30 mouse cellular contexts compared by ENCODE assay signal in the genomic region with DNA sequence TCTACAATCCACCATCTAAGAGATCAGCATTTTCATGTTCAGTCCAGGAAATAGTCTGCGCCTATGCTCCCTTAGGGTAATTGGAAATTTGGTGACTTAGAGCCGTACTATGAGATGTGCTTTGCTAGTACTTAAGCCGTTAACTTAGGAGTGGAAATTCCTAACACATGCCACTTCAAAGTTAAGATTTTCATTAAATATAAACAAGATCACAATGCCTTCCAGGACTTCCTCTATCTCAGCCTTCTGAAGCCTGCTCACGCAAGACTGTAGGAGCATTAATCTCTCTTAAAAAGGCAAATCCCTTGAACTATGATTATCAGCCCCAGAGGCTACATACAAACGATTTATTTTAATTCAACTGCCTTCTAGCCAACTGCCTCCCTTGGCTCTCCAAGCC.
DNase-seq lines count a peak whose midpoint lies in the region; ATAC-seq and TF ChIP-seq lines count a peak whose summit lies in the region.
"Had no signal": no experiment of that assay in that cellular context is flagged by ENCODE, and none has a peak within 500 bp of the region (broad histone marks: within the 10 kb centered on the region; RNA-seq: fewer than 3 reads in every experiment).

No protein-coding gene starts in this region.

- ATAC-seq in lung, embryonic 14.5 days (ENCODE audit: insufficient read depth), result no peak
- ATAC-seq in midbrain, embryonic 12.5 days (ENCODE audit: low FRiP score, low read depth), result peak; percentile 52; the same call in 1 of the 2 replicates
- ATAC-seq in midbrain, embryonic 15.5 days (replicated peaks), result peak; percentile 80
- ATAC-seq: forebrain, embryonic 13.5 days; forebrain, embryonic 16.5 days; hindbrain, embryonic 16.5 days; Patski had no signal

- H3K4me3 ChIP-seq in lung, embryonic 14.5 days (ENCODE audit: low read depth, low read length), result no peak overlapping the region
- H3K4me3 ChIP-seq in lung, adult 2 months (replicated peaks; ENCODE audit: extremely low read depth, low read depth, low read length), result no peak overlapping the region
- no peak overlapping the region for H3K4me3 ChIP-seq in midbrain, embryonic 12.5 days
- no peak overlapping the region for H3K4me3 ChIP-seq in midbrain, embryonic 15.5 days
- no peak overlapping the region for H3K4me3 ChIP-seq in hindbrain, embryonic 10.5 days
- no peak overlapping the region for H3K4me3 ChIP-seq in heart, embryonic 10.5 days
- H3K4me3 ChIP-seq: embryonic facial prominence, embryonic 13.5 days; forebrain, embryonic 10.5 days; forebrain, embryonic 13.5 days; heart, adult 2 months; heart, embryonic 12.5 days; heart, embryonic 15.5 days; hindbrain, embryonic 13.5 days had no signal

- TF ChIP-seq POLR2A in lung, adult 2 months (IDR thresholded peaks at IDR 0.05; ENCODE audit: borderline replicate concordance, extremely low read depth, low read depth, low read length), result no peak

- H3K27ac ChIP-seq in lung, embryonic 14.5 days (ENCODE audit: low read depth), result no peak overlapping the region
- no peak overlapping the region for H3K27ac ChIP-seq in midbrain, embryonic 12.5 days (replicated peaks)
- 0 out of 2 replicates have a peak overlapping the region, but pooled peaks have one; percentile 5 for H3K27ac ChIP-seq in midbrain, embryonic 15.5 days
- no peak overlapping the region for H3K27ac ChIP-seq in hindbrain, embryonic 10.5 days
- no peak overlapping the region for H3K27ac ChIP-seq in heart, embryonic 10.5 days
- H3K27ac ChIP-seq: embryonic facial prominence, embryonic 13.5 days; forebrain, embryonic 10.5 days; forebrain, embryonic 13.5 days; heart, adult 2 months; heart, embryonic 15.5 days; hindbrain, embryonic 13.5 days had no signal

- H3K4me1 ChIP-seq in lung, embryonic 14.5 days (ENCODE audit: insufficient read depth), result no peaks in the 10 kb centered on the region
- no peaks in the 10 kb centered on the region for H3K4me1 ChIP-seq in lung, adult 2 months (ENCODE audit: control insufficient read depth, insufficient read depth, low read length)
- peaks cover 3% of the 10 kb centered on the region; the same call in 1 of the 2 replicates for H3K4me1 ChIP-seq in midbrain, embryonic 12.5 days
- H3K4me1 ChIP-seq in midbrain, embryonic 15.5 days, result 0 out of 2 replicates have a peak, but pooled peaks cover 3% of the 10 kb centered on the region
- H3K4me1 ChIP-seq in hindbrain, embryonic 10.5 days (replicated peaks), result 0 out of 2 replicates have a peak, but pooled peaks cover 5% of the 10 kb centered on the region
- H3K4me1 ChIP-seq in heart, embryonic 10.5 days, result no peaks in the 10 kb centered on the region
- H3K4me1 ChIP-seq: forebrain, embryonic 13.5 days; heart, embryonic 12.5 days; heart, embryonic 15.5 days; hindbrain, embryonic 13.5 days had no signal

- no peak overlapping the region for H3K4me2 ChIP-seq in lung, embryonic 14.5 days
- H3K4me2 ChIP-seq in midbrain, embryonic 12.5 days (replicated peaks), result no peak overlapping the region
- no peak overlapping the region for H3K4me2 ChIP-seq in midbrain, embryonic 15.5 days
- H3K4me2 ChIP-seq: embryonic facial prominence, embryonic 13.5 days; forebrain, embryonic 13.5 days; heart, embryonic 12.5 days; heart, embryonic 15.5 days; hindbrain, embryonic 13.5 days had no signal

- no peak for TF ChIP-seq CTCF in lung, embryonic 14.5 days (IDR thresholded peaks at IDR 0.05; ENCODE audit: low read depth)
- TF ChIP-seq CTCF in lung, adult 2 months (IDR thresholded peaks at IDR 0.05; ENCODE audit: insufficient read depth, low read length), result no peak

- H3K9me3 ChIP-seq in lung, embryonic 14.5 days (ENCODE audit: low read depth, low read length), result no peaks in the 10 kb centered on the region
- no peaks in the 10 kb centered on the region for H3K9me3 ChIP-seq in midbrain, embryonic 12.5 days
- no peaks in the 10 kb centered on the region for H3K9me3 ChIP-seq in midbrain, embryonic 15.5 days
- H3K9me3 ChIP-seq in hindbrain, embryonic 10.5 days, result no peaks in the 10 kb centered on the region
- H3K9me3 ChIP-seq in heart, embryonic 10.5 days, result no peaks in the 10 kb centered on the region
- H3K9me3 ChIP-seq: embryonic facial prominence, embryonic 13.5 days; forebrain, embryonic 10.5 days; forebrain, embryonic 13.5 days; G1E; heart, embryonic 15.5 days; hindbrain, embryonic 13.5 days had no signal

- no peak overlapping the region for H3K9ac ChIP-seq in lung, embryonic 14.5 days
- no peak overlapping the region for H3K9ac ChIP-seq in midbrain, embryonic 12.5 days (replicated peaks)
- no peak overlapping the region for H3K9ac ChIP-seq in midbrain, embryonic 15.5 days
- H3K9ac ChIP-seq: embryonic facial prominence, embryonic 13.5 days; forebrain, embryonic 13.5 days; heart, embryonic 12.5 days; heart, embryonic 15.5 days; hindbrain, embryonic 13.5 days had no signal

- peak; percentile 21 for DNase-seq in lung, embryonic 14.5 days
- no peak for DNase-seq in lung, adult 2 months
- no peak for DNase-seq in hindbrain, embryonic 10.5 days (ENCODE audit: low spot score)
- DNase-seq in heart, adult 8-10 months (ENCODE audit: low spot score), result no peak
- no peak for DNase-seq in heart, embryonic 10.5 days (ENCODE audit: low spot score)
- DNase-seq: adrenal gland, postnatal 10 days; adrenal gland, postnatal 36 days; B cell, adult 2 months; cerebellum, adult 11 months; cerebellum, adult 2 months; cerebellum, adult 9-11 months; cerebellum, postnatal 25 days; gastrocnemius, postnatal 10 days; gastrocnemius, postnatal 36 days; heart, adult 2 months; heart, postnatal 10 days; heart, postnatal 4 days had no signal

- H3K27me3 ChIP-seq in lung, embryonic 14.5 days (ENCODE audit: insufficient read depth, low read length), result no peaks in the 10 kb centered on the region
- no peaks in the 10 kb centered on the region for H3K27me3 ChIP-seq in midbrain, embryonic 12.5 days
- H3K27me3 ChIP-seq in midbrain, embryonic 15.5 days (replicated peaks), result no peaks in the 10 kb centered on the region
- no peaks in the 10 kb centered on the region for H3K27me3 ChIP-seq in hindbrain, embryonic 10.5 days (ENCODE audit: insufficient read depth, poor library complexity, severe bottlenecking)
- no peaks in the 10 kb centered on the region for H3K27me3 ChIP-seq in heart, embryonic 10.5 days (ENCODE audit: insufficient read depth, poor library complexity, severe bottlenecking)
- H3K27me3 ChIP-seq: CH12.LX; embryonic facial prominence, embryonic 13.5 days; forebrain, embryonic 13.5 days; heart, embryonic 12.5 days; heart, embryonic 15.5 days; hindbrain, embryonic 13.5 days; Patski had no signal

- 34% methylated on average over 5 of the region's 5 CpGs for WGBS in lung, embryonic 14.5 days
- WGBS in lung, adult 2 months, result 44% methylated on average over 5 of the region's 5 CpGs
- WGBS in midbrain, embryonic 12.5 days, result 56% methylated on average over 5 of the region's 5 CpGs
- WGBS in midbrain, embryonic 15.5 days, result 49% methylated on average over 5 of the region's 5 CpGs
- WGBS in hindbrain, embryonic 10.5 days, result 86% methylated on average over 5 of the region's 5 CpGs
- WGBS in heart, embryonic 10.5 days, result 84% methylated on average over 5 of the region's 5 CpGs

- no peaks in the 10 kb centered on the region for H3K36me3 ChIP-seq in lung, embryonic 14.5 days (ENCODE audit: insufficient read depth)
- H3K36me3 ChIP-seq in midbrain, embryonic 12.5 days, result no peaks in the 10 kb centered on the region
- no peaks in the 10 kb centered on the region for H3K36me3 ChIP-seq in midbrain, embryonic 15.5 days (replicated peaks)
- H3K36me3 ChIP-seq in hindbrain, embryonic 10.5 days, result no peaks in the 10 kb centered on the region
- H3K36me3 ChIP-seq in heart, embryonic 10.5 days, result no peaks in the 10 kb centered on the region
- H3K36me3 ChIP-seq: embryonic facial prominence, embryonic 13.5 days; forebrain, embryonic 10.5 days; G1E; heart, embryonic 12.5 days; heart, embryonic 15.5 days; hindbrain, embryonic 13.5 days had no signal
